Mouse (Mus musculus) intestine, embryonic 15.5 days (tissue): ENCODE data around the gene Tcstv1. TPM values are rescaled to one million over a fixed set of nuclear protein-coding genes. Genes with fewer than 3 reads are reported as not detected.
"Not testable (repeated sequence)": the region's sequence is repeated elsewhere in the genome, so short reads cannot be mapped to it uniquely, and the experiment has no call there.

Source experiments
- ATAC-seq: fragments of 200-750 bp; cut with Nextera tagmentation; 2 replicates; pipeline ENCODE4 v1.8.0; 2017; ENCODE audit warnings: moderate TSS enrichment, moderate library complexity
- H3K27ac ChIP-seq: fragments of 300-500 bp; sonication (generic); 2 replicates; pipeline ENCODE4 v1.5.1; 2015; ENCODE audit warnings: mild to moderate bottlenecking, inconsistent platforms
- H3K27me3 ChIP-seq: fragments of 300-500 bp; sonication (generic); replicated peaks from 2 replicates; pipeline ENCODE4 v1.6.1; 2015; ENCODE audit warnings: inconsistent platforms
- H3K36me3 ChIP-seq: fragments of 300-500 bp; sonication (generic); 2 replicates; pipeline ENCODE4 v1.6.1; 2015; ENCODE audit warnings: inconsistent platforms
- H3K4me1 ChIP-seq: fragments of 300-500 bp; sonication (generic); replicated peaks from 2 replicates; pipeline ENCODE4 v1.6.1; 2015; ENCODE audit warnings: inconsistent platforms
- H3K4me2 ChIP-seq: fragments of 300-500 bp; sonication (generic); replicated peaks from 2 replicates; pipeline ENCODE4 v1.6.1; 2015; ENCODE audit warnings: mild to moderate bottlenecking, inconsistent platforms
- H3K4me3 ChIP-seq: fragments of 300-500 bp; sonication (generic); replicated peaks from 2 replicates; pipeline ENCODE4 v1.5.1; 2015; ENCODE audit warnings: inconsistent platforms
- H3K9ac ChIP-seq: fragments of 300-500 bp; sonication (generic); 2 replicates; pipeline ENCODE4 v1.6.1; 2015; ENCODE audit warnings: inconsistent platforms
- H3K9me3 ChIP-seq: fragments of 300-500 bp; sonication (generic); 2 replicates; pipeline ENCODE4 v1.6.1; 2016; ENCODE audit warnings: inconsistent platforms
- WGBS: fragments of 180-500 bp; shearing (Covaris S2); methylation state at CpG from one replicate; pipeline ENCODE4 v1.1.7; 2015; 5-methylcytosine and 5-hydroxymethylcytosine counted together
- polyA plus RNA-seq: library from polyadenylated mRNA; unstranded; fragments of >200 nt; fragmentation: Nextera tagmentation; extraction: Ambion mirVana; gene quantifications from 2 replicates; pipeline ENCODE4 v1.2.1, GENCODE M21; 2015

The Tcstv1 gene
- polyA plus RNA-seq, result not detected in 2 replicates

DNA sequence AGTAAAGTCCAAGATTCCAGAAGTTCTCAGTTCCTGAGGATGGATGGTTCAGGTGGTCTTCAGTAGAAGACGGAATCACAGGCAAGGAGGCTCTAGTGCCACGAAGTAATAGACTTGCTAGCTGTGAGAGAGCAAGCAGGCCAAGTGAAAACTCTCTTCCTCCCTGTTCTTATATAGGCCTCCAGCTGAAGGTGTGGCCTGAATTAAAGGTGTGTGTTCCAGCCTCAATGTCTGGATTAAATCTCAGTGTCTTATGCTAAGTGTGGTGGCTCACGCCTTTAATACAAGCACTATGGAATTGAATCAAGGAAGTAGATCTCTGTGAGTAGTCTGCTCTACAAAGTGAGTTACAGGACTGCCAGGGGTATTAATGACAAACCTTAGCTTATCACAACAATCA is at the start of gene Tcstv1:
Gene Tcstv1 (minus strand): TSS at position 101 of the 400 bp plus-strand sequence.
- not testable (repeated sequence) for H3K4me2 ChIP-seq, H3K4me3 ChIP-seq, ATAC-seq, H3K9ac ChIP-seq, H3K9me3 ChIP-seq, H3K27ac ChIP-seq, H3K27me3 ChIP-seq, H3K4me1 ChIP-seq, H3K36me3 ChIP-seq
- WGBS, result 83% methylated on average over 3 of the region's 3 CpGs

DNA sequence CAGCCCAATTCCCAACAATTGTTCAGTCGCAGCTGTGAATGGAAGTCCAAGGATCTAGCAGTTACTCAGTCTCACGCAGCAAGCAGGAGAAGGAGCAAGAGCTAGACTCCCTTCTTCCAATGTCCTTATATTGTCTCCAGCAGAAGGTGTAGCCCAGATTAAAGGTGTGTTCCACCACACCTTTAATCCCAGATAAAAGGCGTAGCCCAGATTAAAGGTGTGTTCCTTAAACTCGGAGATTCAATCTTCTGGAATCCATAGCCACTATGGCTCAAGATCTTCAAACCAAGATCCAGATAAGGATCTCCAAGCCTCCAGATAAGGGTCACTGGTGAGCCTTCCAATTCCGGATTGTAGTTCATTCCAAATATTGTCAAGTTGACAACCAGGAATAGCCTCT is 34.6 kb upstream of the Tcstv1 start, which contains the start of gene Gm21761:
Gene Gm21761 (minus strand): TSS at position 101 of the 400 bp plus-strand sequence.
- not testable (repeated sequence) for H3K4me3 ChIP-seq, H3K9ac ChIP-seq, H3K4me1 ChIP-seq, H3K4me2 ChIP-seq, ATAC-seq, H3K9me3 ChIP-seq, H3K27me3 ChIP-seq, H3K36me3 ChIP-seq, H3K27ac ChIP-seq
- WGBS, result no CpG with 5 or more reads among the region's 5 CpGs

DNA sequence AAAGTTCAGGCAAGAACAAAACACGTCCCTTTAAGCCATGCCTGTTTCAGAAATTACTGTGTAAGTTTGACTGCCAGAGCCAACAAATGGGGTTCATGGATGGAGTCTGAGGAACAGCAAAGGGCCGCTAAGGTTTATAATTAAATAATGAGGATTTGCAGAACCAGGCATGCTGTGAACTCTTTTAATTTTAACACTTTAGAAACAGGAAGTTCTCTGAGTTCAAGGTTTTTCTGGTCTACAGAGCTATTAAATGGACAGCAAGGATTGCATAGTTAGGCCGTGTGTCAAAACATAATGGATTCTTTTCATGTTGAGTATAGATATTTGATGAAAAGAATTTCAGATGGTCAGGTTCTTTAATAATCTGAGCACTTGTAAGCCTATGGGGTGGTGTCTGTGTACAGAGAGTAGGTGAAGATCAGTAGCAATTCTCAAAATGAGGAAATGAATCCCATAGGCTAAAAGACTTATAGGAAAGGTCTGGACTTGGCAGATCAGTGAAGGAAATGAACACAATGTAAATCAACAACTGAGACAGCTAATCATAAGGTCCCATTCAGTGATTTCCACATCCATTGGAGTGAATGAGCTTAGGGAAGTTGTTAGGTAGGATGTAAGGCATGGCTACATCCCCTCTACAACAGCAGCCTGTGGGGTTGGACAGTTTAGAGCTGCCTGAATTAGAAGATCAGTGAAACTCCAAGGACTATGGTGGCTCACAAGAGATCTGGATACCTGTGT is 30.2 kb upstream of the Tcstv1 start:
- not testable (repeated sequence) for H3K9me3 ChIP-seq, H3K4me3 ChIP-seq, H3K27ac ChIP-seq, H3K27me3 ChIP-seq, H3K36me3 ChIP-seq, H3K4me1 ChIP-seq, H3K9ac ChIP-seq, H3K4me2 ChIP-seq, ATAC-seq
- 81% methylated on average over 3 of the region's 3 CpGs for WGBS

DNA sequence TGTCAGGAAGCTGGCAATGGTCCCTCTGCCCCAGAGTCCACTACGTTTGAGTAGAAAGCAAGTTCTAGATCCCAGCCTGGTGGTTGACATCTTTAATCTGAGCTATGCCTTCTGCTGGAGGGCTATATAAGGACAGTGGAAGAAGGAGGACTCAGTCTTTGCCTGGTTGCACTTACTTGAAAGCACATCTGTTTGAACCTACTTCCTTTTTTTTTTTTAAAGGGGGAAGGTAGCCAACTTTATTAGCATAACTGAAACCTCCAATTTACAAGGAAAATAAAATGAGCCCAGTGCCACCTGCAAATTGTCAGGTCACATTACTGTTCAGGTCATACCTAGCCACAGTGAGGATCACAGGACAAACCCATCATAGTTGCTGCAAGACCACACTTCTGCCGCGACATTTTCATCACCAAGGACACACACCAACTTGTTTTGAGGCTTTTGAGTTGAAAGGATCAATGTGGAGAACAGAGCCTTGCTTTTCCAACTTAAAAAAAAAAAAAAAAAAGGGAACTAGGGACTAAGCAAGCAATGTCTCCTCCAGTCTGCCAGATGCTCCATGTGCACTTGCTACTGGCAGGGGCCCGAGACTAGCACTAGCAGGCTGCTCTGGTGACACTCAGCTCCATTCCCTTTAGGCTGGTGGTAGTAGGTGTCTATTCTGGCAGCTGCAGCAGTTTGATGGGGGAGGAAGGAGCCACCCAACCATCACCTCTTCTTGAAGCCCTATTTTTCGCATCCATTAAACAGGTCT is 22.6 kb upstream of the Tcstv1 start:
- H3K27me3 ChIP-seq, H3K9ac ChIP-seq, ATAC-seq, H3K4me3 ChIP-seq, H3K9me3 ChIP-seq, H3K4me2 ChIP-seq, H3K4me1 ChIP-seq, H3K36me3 ChIP-seq, H3K27ac ChIP-seq: not testable (repeated sequence)
- 82% methylated on average over 4 of the region's 5 CpGs for WGBS

DNA sequence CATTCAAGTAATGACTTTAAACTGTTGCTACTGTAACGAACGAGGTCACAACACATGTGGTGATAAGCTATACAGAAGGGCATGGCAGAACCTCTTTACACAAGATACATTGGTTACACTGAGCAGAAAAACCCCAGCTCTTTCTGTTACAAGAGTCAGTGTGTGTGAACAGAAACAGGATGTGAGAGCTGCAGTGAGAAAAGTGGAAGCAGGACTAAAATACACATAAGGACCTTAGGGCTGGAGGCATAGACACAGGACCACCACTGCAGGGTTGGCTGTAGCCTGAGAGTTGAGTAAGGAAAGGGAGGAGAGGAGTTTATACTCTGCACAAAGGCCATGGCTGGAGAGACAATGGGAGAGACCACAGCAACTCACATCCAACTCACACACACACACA is 21.9 kb upstream of the Tcstv1 start:
- H3K9ac ChIP-seq, H3K4me1 ChIP-seq, H3K36me3 ChIP-seq, H3K27ac ChIP-seq, ATAC-seq, H3K9me3 ChIP-seq, H3K4me3 ChIP-seq, H3K4me2 ChIP-seq, H3K27me3 ChIP-seq: not testable (repeated sequence)
- 75% methylated on average over 2 of the region's 2 CpGs for WGBS

DNA sequence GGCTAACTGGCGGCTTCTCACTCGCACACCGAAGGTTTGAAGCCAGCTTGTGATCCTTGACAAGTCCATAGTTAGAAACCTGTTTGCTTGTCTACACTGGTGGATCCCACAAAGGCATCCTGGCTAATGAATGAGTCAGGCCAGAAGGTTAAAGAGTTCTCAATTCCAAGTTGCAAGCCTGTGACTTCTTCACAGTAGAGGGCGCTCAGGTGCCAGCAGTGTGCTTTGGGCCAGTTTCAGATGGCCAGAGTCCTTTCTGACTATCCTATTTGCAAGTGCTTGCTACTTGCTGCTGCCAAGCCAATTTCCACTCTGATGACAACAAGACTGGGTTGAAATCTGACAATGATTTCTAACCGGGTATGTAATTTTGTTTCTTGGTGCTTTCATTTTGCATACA is 4.0 kb upstream of the Tcstv1 start:
- H3K36me3 ChIP-seq, H3K4me3 ChIP-seq, H3K4me1 ChIP-seq, H3K27me3 ChIP-seq, H3K27ac ChIP-seq, H3K9ac ChIP-seq, H3K4me2 ChIP-seq, ATAC-seq, H3K9me3 ChIP-seq: not testable (repeated sequence)
- WGBS, result 49% methylated on average over 5 of the region's 5 CpGs

DNA sequence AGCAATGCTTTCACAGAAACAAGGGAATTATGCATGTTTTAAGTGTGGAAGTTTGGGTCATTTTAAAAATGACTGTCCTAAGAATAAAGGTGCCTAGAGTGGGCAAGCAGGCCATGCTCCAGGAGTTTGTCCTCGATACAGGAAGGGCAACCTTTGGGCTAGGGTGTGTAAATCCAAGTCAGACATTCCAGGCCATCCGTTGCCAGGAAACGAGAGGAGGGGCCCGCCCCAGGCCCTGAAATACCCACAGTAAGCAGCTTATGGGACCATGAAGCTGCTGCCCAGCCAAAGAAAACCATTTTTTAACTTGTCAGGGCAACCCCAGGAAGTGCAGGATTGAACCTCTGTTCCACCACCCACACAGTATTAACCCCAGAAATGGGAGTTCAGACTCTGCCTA is 7.7 kb downstream of the Tcstv1 start:
- H3K4me1 ChIP-seq, H3K9ac ChIP-seq, H3K27ac ChIP-seq, H3K9me3 ChIP-seq, H3K4me2 ChIP-seq, H3K4me3 ChIP-seq, H3K36me3 ChIP-seq, ATAC-seq, H3K27me3 ChIP-seq: not testable (repeated sequence)
- WGBS, result 30% methylated on average over 4 of the region's 4 CpGs

- not testable (repeated sequence) for H3K9me3 ChIP-seq, H3K4me1 ChIP-seq, H3K9ac ChIP-seq, H3K27me3 ChIP-seq, H3K4me3 ChIP-seq, H3K4me2 ChIP-seq, H3K36me3 ChIP-seq, H3K27ac ChIP-seq, ATAC-seq
- 74% methylated on average over 6 of the region's 7 CpGs for WGBS
Observed at GRCm38 (mm10) chr13:119864395-119864999, 30.1 kb downstream of the Tcstv1 start.

DNA sequence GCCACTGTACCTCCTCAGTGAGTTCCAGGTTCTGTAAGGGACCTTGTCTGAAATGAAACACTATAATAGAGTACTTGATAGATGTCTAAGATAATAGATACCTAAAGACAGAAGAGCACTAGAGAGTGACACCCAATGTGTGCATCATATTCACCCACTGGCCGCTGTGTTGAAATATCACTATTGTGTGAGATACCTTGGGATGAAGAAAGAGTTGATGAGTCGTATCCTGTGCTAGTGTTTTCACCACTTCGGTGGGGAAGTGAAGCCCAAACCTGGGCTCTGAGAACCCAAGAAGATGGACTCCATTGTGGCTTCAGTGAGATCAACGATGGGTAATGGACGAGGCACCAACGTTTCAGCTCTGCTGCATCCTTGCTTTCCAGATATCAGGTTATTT is 32.2 kb downstream of the Tcstv1 start:
- ATAC-seq, H3K9ac ChIP-seq, H3K27ac ChIP-seq, H3K36me3 ChIP-seq, H3K9me3 ChIP-seq, H3K4me3 ChIP-seq, H3K27me3 ChIP-seq, H3K4me1 ChIP-seq, H3K4me2 ChIP-seq: not testable (repeated sequence)
- no CpG with 5 or more reads among the region's 6 CpGs for WGBS

Other genes starting within 250 kb of the Tcstv1 start
- gene Hmgcs1, start 204.4 kb downstream of the Tcstv1 start, polyA plus RNA-seq, result 235 and 254 TPM in 2 replicates
- gene Nim1k, start 138.9 kb downstream of the Tcstv1 start, polyA plus RNA-seq, result 0.54 and 0.63 TPM in 2 replicates
- gene Zfp131, start 103.9 kb downstream of the Tcstv1 start, polyA plus RNA-seq, result 25.3 and 30.0 TPM in 2 replicates
- not detected in 2 replicates for gene AF067063, start 64.6 kb downstream of the Tcstv1 start, polyA plus RNA-seq
- not detected in 2 replicates for gene D13Ertd608e, start 58.8 kb downstream of the Tcstv1 start, polyA plus RNA-seq
- not detected in 2 replicates for gene Gm21761, start 34.5 kb upstream of the Tcstv1 start, polyA plus RNA-seq
- gene B020031M17Rik, start 56.0 kb upstream of the Tcstv1 start, polyA plus RNA-seq, result not detected in 2 replicates
- gene Gm36079, start 132.2 kb upstream of the Tcstv1 start, polyA plus RNA-seq, result not detected in 2 replicates
- gene Gm21188, start 157.4 kb upstream of the Tcstv1 start, polyA plus RNA-seq, result 0.16 TPM in 1 of 2 replicates, not detected in the other
- gene Gm20767, start 245.5 kb upstream of the Tcstv1 start, polyA plus RNA-seq, result not detected in 2 replicates